Mouse (Mus musculus) stomach, embryonic 15.5 days (tissue): ENCODE measurements around the gene Map3k4. TPM values are rescaled to one million over a fixed set of nuclear protein-coding genes. Genes with fewer than 3 reads are reported as not detected.

Source experiments
- ATAC-seq: fragments of 200-750 bp; cut with Nextera tagmentation; 2 replicates; pipeline ENCODE4 v1.8.0; 2017; ENCODE audit warnings: low read depth, moderate number of reproducible peaks, moderate TSS enrichment; ENCODE audit not compliant: insufficient read depth, low FRiP score
- H3K27ac ChIP-seq: fragments of 300-500 bp; sonication (generic); 2 replicates; pipeline ENCODE4 v1.5.1; 2015; ENCODE audit warnings: mild to moderate bottlenecking, inconsistent platforms
- H3K27me3 ChIP-seq: fragments of 300-500 bp; sonication (generic); replicated peaks from 2 replicates; pipeline ENCODE4 v1.6.1; 2015; ENCODE audit warnings: inconsistent platforms
- H3K36me3 ChIP-seq: fragments of 300-500 bp; sonication (generic); 2 replicates; pipeline ENCODE4 v1.6.1; 2015; ENCODE audit warnings: inconsistent platforms
- H3K4me1 ChIP-seq: fragments of 300-500 bp; sonication (generic); 2 replicates; pipeline ENCODE4 v1.6.1; 2015; ENCODE audit warnings: inconsistent platforms
- H3K4me2 ChIP-seq: fragments of 300-500 bp; sonication (generic); 2 replicates; pipeline ENCODE4 v1.6.1; 2015; ENCODE audit warnings: mild to moderate bottlenecking, inconsistent platforms
- H3K4me3 ChIP-seq: fragments of 300-500 bp; sonication (generic); replicated peaks from 2 replicates; pipeline ENCODE4 v1.5.1; 2015; ENCODE audit warnings: inconsistent platforms
- H3K9ac ChIP-seq: fragments of 300-500 bp; sonication (generic); 2 replicates; pipeline ENCODE4 v1.6.1; 2015; ENCODE audit warnings: inconsistent platforms
- H3K9me3 ChIP-seq: fragments of 300-500 bp; sonication (generic); 2 replicates; pipeline ENCODE4 v1.6.1; 2016; ENCODE audit warnings: inconsistent platforms
- WGBS: fragments of 180-500 bp; shearing (Covaris S2); methylation state at CpG from one replicate; pipeline ENCODE4 v1.1.7; 2015; 5-methylcytosine and 5-hydroxymethylcytosine counted together
- polyA plus RNA-seq: library from polyadenylated mRNA; unstranded; fragments of >200 nt; fragmentation: Nextera tagmentation; extraction: Ambion mirVana; gene quantifications from 2 replicates; pipeline ENCODE4 v1.2.1, GENCODE M21; 2015

Map3k4 gene
- polyA plus RNA-seq, 1 experiment from 2014 or later: 55.9 TPM

DNA sequence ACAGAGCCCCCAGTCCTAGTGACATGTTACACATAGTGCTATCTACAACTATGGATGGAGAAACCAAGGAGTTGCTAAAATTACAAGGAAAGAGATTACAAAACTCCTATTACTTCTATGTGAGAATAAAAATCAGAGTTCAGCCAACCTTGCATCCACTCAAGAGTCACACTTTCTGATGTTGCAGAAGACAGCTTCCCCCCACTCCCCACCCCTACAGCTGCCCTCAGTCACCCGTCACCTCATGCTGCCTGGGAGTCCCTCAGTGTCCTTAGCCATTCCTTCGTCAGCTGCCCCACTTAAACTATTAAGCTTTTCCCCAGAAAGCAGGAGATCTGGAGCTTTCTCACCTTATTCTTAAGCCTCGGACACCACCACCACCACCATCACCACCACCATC, 54.3 kb downstream of the Map3k4 start:
- WGBS: 87% methylated on average over 3 of the region's 3 CpGs
- Histone ChIP-seq H3K27me3 (no peaks in the 10 kb centered on the region), H3K4me1 (0 out of 2 replicates have a peak, but pooled peaks cover 4% of the 10 kb centered on the region), H3K4me3 (no peak overlapping the region), H3K9me3 (no peaks in the 10 kb centered on the region), H3K9ac (no peak overlapping the region), H3K27ac (no peak overlapping the region), H3K4me2 (no peak overlapping the region), H3K36me3 (peaks cover 8% of the 10 kb centered on the region; the same call in 1 of the 2 replicates)
- ATAC-seq: no peak

DNA sequence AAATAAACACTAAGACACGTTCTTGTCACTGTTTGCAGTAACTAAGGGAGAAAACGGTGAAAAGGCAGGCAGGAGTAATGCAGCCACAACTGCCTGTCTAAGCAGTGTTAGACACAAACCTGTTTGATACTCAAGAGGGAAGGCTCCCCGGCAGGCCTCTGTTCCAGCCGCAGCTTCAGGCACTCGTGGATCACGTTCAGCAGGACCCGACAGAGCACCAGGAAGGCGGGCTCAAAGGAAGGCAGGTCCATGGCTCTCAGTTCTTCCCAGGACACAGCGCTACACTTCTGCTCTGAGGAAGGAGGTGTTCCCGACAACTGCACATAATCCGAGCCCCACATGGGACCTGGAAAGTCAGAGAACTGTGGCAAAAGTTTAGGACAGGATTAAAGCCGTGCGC, 54.8 kb downstream of the Map3k4 start:
- H3K36me3 ChIP-seq: peaks cover 8% of the 10 kb centered on the region; the same call in 1 of the 2 replicates
- no peaks in the 10 kb centered on the region for H3K9me3 ChIP-seq
- H3K27me3 ChIP-seq: no peaks in the 10 kb centered on the region
- H3K4me3 ChIP-seq: no peak overlapping the region
- no peak overlapping the region for H3K9ac ChIP-seq
- no peak overlapping the region for H3K4me2 ChIP-seq
- 69% methylated on average over 13 of the region's 13 CpGs for WGBS
- no peak for ATAC-seq
- H3K27ac ChIP-seq: no peak overlapping the region; the same call in 1 of the 2 replicates
- 0 out of 2 replicates have a peak, but pooled peaks cover 4% of the 10 kb centered on the region for H3K4me1 ChIP-seq

DNA sequence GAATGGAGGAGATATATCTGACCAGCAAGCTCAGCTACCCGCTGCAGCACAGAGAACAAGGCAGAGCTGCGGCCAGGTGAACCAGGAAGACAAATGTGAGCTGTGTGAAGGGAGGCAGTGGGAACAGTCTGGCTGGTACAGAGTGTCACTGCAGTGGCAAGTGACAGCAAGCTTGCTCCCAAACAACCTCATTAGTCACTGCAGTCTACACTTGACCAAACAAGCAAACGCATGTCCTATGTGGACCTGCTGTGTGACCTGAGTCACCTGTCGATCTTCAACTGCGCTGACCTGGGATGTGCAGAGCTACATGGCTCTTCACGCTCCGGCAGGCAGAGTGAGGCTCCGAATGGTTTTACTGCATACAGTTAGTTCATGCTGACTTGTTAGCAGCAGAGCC, 55.7 kb downstream of the Map3k4 start:
- no peak for ATAC-seq
- Histone ChIP-seq H3K27me3 (no peaks in the 10 kb centered on the region), H3K27ac (no peak overlapping the region), H3K4me3 (no peak overlapping the region), H3K9me3 (no peaks in the 10 kb centered on the region), H3K4me2 (no peak overlapping the region), H3K9ac (no peak overlapping the region), H3K36me3 (peaks cover 14% of the 10 kb centered on the region; the same call in 1 of the 2 replicates), H3K4me1 (0 out of 2 replicates have a peak, but pooled peaks cover 4% of the 10 kb centered on the region)
- 85% methylated on average over 8 of the region's 8 CpGs for WGBS

DNA sequence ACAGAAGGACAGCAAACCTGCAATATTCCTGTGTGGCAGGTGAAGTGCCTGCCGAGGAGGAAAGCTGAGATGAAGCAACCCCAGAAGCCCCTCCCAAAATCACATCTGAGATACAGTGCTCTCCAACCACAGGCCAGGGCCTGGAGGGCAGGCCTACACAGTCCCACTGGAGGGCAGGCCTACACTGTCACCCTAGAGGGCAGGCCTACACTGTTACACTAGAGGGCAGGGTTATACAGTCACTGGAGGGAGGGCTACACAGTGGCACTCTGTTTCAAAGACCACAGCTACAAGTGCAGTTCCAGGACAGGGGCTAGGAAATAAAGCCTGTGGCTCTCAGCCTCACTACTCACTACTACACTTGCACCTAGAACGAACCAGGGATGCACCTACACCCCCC, 56.7 kb downstream of the Map3k4 start:
- ATAC-seq: 0 out of 2 replicates have a peak, but pooled peaks have one; percentile 49
- no peak overlapping the region for H3K4me3 ChIP-seq
- H3K27ac ChIP-seq: no peak overlapping the region
- no peaks in the 10 kb centered on the region for H3K27me3 ChIP-seq
- 0 out of 2 replicates have a peak, but pooled peaks cover 4% of the 10 kb centered on the region for H3K4me1 ChIP-seq
- no peak overlapping the region for H3K4me2 ChIP-seq
- peaks cover 23% of the 10 kb centered on the region for H3K36me3 ChIP-seq
- no peaks in the 10 kb centered on the region for H3K9me3 ChIP-seq
- WGBS: 69% methylated on average over 2 of the region's 2 CpGs
- H3K9ac ChIP-seq: no peak overlapping the region

DNA sequence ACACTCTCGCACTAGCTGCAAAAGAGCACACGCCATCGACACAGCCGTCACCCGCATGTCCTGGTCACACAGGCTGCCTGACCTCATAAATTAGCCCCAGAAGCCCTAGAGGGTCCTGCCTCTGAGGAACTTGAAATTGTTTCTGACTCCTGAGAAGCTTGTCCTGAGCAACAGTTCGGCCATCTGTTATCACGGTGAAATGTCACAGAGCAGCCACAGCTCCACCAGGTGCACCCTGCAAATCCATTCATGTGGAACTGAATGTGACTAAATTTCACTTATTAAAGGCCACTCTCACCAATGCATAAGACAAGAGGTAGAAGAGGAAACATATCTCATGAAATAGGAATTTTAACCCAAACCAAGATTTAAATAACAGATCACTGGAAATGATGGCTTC, 57.2 kb downstream of the Map3k4 start:
- no peak overlapping the region for H3K4me3 ChIP-seq
- no peak overlapping the region for H3K27ac ChIP-seq
- no peak overlapping the region for H3K4me2 ChIP-seq
- no peaks in the 10 kb centered on the region for H3K9me3 ChIP-seq
- WGBS: 94% methylated on average over 7 of the region's 7 CpGs
- H3K4me1 ChIP-seq: 0 out of 2 replicates have a peak, but pooled peaks cover 3% of the 10 kb centered on the region
- no peak for ATAC-seq
- H3K36me3 ChIP-seq: peaks cover 28% of the 10 kb centered on the region
- H3K27me3 ChIP-seq: no peaks in the 10 kb centered on the region
- H3K9ac ChIP-seq: no peak overlapping the region

DNA sequence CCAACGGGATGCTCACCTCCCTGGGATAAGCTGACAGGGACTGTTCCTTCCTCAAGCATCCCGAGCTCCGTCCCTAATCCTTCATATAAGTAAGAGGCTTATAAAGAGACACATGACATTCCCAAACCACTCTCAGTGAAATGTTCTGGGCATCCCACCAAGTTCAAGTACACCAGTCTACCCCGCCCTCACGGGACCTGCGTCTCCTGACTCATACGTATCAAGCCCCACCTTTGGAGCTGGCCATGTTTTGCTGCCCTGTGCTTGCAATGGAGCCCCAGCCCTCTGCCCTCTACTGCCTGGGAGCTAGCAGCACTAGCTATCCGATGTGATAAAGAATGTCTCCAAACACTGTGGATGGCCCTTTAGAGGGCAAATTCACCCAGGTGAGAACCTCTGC, 58.6 kb downstream of the Map3k4 start:
- Histone ChIP-seq H3K4me1 (no peaks in the 10 kb centered on the region), H3K36me3 (peaks cover 43% of the 10 kb centered on the region), H3K27me3 (no peaks in the 10 kb centered on the region), H3K4me3 (no peak overlapping the region), H3K27ac (no peak overlapping the region), H3K9ac (no peak overlapping the region), H3K4me2 (no peak overlapping the region), H3K9me3 (no peaks in the 10 kb centered on the region)
- ATAC-seq: no peak
- WGBS: 90% methylated on average over 8 of the region's 8 CpGs

DNA sequence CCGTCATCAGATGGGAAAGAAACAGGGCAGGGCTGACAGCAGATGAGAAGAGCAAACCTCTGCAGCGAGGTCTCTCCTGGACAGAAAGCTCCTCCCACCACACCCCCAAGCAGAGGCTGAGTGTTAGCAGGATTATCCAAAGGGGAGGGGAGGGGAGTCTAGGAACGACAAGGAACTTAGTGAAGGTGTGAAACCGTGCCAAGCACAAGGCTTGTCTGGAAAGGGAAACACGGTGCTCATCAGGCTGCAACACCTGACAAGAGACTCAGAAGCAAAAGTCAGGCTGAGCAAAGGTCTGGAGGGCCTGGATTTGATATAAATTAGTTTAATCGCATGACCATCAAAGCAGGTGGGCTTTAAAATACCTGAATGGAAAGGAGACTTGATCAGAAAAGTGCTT, 60.1 kb downstream of the Map3k4 start:
- Histone ChIP-seq H3K4me2 (no peak overlapping the region), H3K4me1 (no peaks in the 10 kb centered on the region), H3K9ac (no peak overlapping the region), H3K27me3 (no peaks in the 10 kb centered on the region), H3K4me3 (no peak overlapping the region), H3K9me3 (no peaks in the 10 kb centered on the region), H3K36me3 (peaks cover 57% of the 10 kb centered on the region), H3K27ac (no peak overlapping the region)
- 67% methylated on average over 6 of the region's 6 CpGs for WGBS
- ATAC-seq: no peak

DNA sequence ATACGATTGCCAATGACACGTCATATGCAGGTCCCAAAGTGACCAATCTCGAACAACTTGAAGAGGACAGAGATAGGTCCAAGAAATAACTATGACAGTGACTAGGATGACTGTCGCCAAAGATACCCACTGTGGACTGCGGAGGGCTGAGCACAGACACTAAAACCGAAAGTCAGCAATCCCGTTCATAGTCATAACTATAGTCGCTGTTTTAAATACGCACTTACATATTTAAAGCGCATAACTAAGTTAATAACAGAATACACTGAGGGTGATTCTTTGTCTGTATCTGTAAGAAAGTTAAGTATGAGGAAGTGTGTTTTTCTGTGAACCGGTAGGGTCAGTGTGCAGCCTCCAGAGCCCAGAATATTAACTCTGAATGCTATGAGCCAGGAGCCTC, 62.5 kb downstream of the Map3k4 start:
- Histone ChIP-seq H3K4me1 (no peaks in the 10 kb centered on the region), H3K9me3 (no peaks in the 10 kb centered on the region), H3K9ac (no peak overlapping the region), H3K27ac (no peak overlapping the region), H3K4me3 (no peak overlapping the region), H3K27me3 (no peaks in the 10 kb centered on the region), H3K4me2 (no peak overlapping the region), H3K36me3 (peaks cover 76% of the 10 kb centered on the region)
- no peak for ATAC-seq
- 96% methylated on average over 11 of the region's 11 CpGs for WGBS

DNA sequence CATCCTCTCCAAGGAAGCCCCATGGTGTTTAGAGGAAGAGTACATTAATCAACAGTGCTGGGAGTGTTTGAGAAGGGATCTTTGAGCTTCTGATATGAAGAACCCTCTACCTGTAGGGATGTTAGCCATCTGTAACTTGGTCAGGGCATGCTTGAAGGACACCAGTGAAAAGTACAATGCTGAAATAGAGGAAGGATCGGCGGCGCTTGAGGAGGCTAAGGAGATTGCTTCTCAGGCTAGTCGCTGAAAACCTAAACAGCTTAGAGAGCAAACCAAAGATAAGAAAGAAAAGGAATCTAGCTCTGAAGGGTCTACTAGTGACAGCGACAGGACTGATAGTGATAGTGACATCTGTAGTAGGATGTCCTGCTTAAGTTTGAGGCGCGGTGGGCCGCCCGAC, 68.0 kb downstream of the Map3k4 start:
- H3K36me3 ChIP-seq: peaks cover 58% of the 10 kb centered on the region
- WGBS: 96% methylated on average over 9 of the region's 9 CpGs

DNA sequence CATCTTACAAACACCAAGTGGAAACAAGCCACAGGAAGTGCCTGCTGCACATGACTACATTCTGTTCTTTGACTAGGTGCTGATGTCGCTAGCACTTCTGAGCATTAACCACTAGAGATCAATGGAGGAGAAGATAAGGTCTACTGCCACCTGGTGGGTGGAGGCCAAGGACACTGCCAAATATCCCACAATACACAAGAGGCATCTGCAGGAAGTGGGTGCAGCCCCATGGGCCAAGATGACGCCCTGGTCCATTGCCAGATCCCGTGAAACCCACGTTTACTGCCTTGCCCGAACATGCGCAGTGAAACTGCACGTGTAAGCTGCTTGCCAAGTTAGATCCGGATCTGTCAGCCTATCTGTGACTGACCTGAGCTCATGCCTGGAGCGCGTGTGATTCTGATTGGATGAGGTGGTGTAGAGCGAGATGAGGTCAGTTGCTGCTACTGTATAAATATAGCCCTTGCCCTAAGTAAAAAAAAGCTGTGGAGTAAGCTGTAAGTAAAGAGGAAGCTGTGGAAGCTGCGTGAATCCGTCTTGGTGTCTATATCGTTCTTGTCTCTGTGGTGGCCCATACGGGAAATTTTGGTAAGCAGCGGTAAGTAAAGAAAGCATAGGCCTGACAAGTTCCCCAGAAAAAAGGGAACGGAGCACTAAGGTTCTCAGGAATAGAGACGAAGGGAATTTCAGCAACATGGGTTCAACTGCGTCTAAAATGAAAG, 68.7 kb downstream of the Map3k4 start:
- ATAC-seq: no peak
- Histone ChIP-seq H3K27me3 (no peaks in the 10 kb centered on the region), H3K4me2 (no peak overlapping the region)

More for the DNA sequence above, 68.0 kb downstream of the Map3k4 start:
- Histone ChIP-seq H3K4me2 (no peak overlapping the region), H3K9ac (no peak overlapping the region), H3K27ac (no peak overlapping the region), H3K9me3 (no peaks in the 10 kb centered on the region), H3K4me3 (no peak overlapping the region), H3K4me1 (no peaks in the 10 kb centered on the region), H3K27me3 (no peaks in the 10 kb centered on the region)
- ATAC-seq: no peak

DNA sequence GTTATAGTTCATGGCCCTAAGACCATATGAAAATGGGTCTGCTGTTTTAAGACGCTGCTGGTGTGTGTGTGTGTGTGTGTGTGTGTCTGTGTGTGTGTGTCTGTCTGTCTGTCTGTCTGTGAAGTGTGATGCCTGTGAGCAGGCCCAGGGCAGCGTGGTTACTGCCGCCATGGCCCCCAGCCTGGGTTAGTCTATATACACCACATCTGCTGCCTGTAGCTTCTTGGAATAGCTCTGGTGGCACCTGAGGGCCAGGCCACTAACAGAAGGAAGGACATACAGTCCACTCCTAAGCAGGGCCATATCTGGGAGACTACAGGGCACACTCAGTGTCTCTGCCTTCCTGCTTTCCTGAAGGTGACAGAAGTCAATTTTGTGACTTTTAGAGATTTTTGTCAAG, 77.9 kb downstream of the Map3k4 start:
- 84% methylated on average over 3 of the region's 3 CpGs for WGBS
- Histone ChIP-seq H3K9me3 (no peaks in the 10 kb centered on the region), H3K27me3 (no peaks in the 10 kb centered on the region), H3K4me1 (no peaks in the 10 kb centered on the region), H3K27ac (no peak overlapping the region), H3K9ac (no peak overlapping the region), H3K36me3 (peaks cover 40% of the 10 kb centered on the region), H3K4me3 (no peak overlapping the region), H3K4me2 (no peak overlapping the region)
- no peak for ATAC-seq

More for the DNA sequence above, 68.7 kb downstream of the Map3k4 start:
- 93% methylated on average over 19 of the region's 19 CpGs for WGBS
- Histone ChIP-seq H3K9me3 (no peaks in the 10 kb centered on the region), H3K36me3 (peaks cover 51% of the 10 kb centered on the region), H3K9ac (no peak overlapping the region), H3K27ac (no peak overlapping the region), H3K4me3 (no peak overlapping the region), H3K4me1 (no peaks in the 10 kb centered on the region)

DNA sequence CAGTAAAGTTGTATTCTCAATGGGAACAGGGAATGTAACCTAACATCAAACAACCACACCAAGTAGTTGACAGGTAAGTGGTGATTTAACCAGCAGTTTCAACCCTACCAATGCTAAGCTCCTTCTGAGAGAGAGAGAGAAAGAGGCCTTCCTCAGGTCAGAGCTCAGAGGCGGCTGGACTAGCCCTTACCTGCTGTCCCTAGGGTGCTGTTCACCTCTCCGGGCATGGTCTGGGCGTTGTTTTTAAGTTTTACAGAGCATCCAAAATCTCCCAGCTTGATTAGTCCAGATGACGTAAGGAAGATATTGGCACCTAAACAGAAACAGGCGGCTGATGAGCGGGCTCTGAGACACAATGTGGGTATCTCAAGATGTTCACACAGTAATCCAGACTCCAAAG, 85.9 kb downstream of the Map3k4 start:
- no peaks in the 10 kb centered on the region for H3K27me3 ChIP-seq
- H3K4me1 ChIP-seq: no peaks in the 10 kb centered on the region
- no peak overlapping the region for H3K9ac ChIP-seq
- 95% methylated on average over 6 of the region's 6 CpGs for WGBS
- no peak for ATAC-seq
- no peak overlapping the region for H3K27ac ChIP-seq
- no peaks in the 10 kb centered on the region for H3K9me3 ChIP-seq
- peaks cover 49% of the 10 kb centered on the region for H3K36me3 ChIP-seq
- H3K4me3 ChIP-seq: no peak overlapping the region
- H3K4me2 ChIP-seq: no peak overlapping the region
